Mouse (Mus musculus): Measurements from ENCODE around the gene Nfkb2.

- TF ChIP-seq CTCF (IDR thresholded peaks at IDR 0.05; ENCODE audit: insufficient read depth, low read depth, low read length) (no peak), POLR2A (IDR thresholded peaks at IDR 0.05; ENCODE audit: insufficient read depth, low read depth, low read length) (no peak)
These were observed 28.8 kb upstream of the Nfkb2 start for GRCm38 (mm10) chr19:46275307-46275706.

All from olfactory bulb, adult 2 months (tissue).